Mouse (Mus musculus) gastrocnemius, postnatal 4 days (tissue): ENCODE measurements around the gene Ip6k3. TPM values are rescaled to one million over a fixed set of nuclear protein-coding genes. Genes with fewer than 3 reads are reported as not detected.

Source experiments
- DNase-seq, 2 experiments: peaks; one replicate each; pipeline ENCODE4 v3.0.0; 2021 to 2022; ENCODE audit warnings: low spot score in 2 of 2, mixed read lengths in 2 of 2
- total RNA-seq, 2 experiments: library from RNA; stranded (reverse); gene quantifications; 2 replicates each; pipeline ENCODE4 v1.2.3; 2021

Gene Ip6k3
- total RNA-seq, 2 experiments from 2014 or later: 40.2 to 50.7 TPM

DNA sequence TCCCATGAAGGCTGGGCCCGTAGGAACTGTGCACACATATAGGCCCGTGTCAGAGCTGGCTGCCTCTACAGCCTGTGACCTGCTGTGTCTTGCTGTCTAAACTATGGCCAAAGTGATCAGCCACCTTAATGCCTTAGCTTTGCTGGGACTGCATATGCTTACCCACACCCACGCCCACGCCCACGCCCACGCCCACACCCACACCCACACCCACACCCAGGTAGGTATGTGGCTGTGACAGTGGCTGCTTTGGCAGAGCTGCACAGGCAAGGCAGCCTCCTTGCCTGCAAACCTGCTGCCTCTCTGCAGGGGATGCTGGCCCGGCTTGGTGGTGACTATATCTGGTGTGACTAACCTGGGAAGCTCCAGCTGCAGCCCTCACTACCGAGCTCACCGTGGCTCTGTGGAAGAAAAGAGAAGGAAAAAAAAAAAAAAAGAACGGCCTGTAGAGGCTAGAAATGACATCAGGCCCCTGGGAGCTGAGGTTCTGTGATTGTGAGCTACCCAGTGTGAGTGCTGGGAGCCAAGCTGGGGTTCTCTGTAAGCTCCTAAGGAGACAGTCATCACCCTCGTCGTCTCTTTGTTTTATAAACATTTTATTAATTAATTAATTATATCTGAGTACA is 16.2 kb upstream of the Ip6k3 start:
- DNase-seq: no peak

GRCm38 (mm10) chr17:27182401-27182800 is 14.8 kb upstream of the Ip6k3 start:
- no peak for DNase-seq

GRCm38 (mm10) chr17:27181666-27182065 is 14.1 kb upstream of the Ip6k3 start:
- peak in 1 of 2 experiments; percentile 59 for DNase-seq

- no peak for DNase-seq
Observed at GRCm38 (mm10) chr17:27179681-27180280, 12.2 kb upstream of the Ip6k3 start.

- no peak for DNase-seq
Observed at GRCm38 (mm10) chr17:27178427-27179177, 11.0 kb upstream of the Ip6k3 start.

DNA sequence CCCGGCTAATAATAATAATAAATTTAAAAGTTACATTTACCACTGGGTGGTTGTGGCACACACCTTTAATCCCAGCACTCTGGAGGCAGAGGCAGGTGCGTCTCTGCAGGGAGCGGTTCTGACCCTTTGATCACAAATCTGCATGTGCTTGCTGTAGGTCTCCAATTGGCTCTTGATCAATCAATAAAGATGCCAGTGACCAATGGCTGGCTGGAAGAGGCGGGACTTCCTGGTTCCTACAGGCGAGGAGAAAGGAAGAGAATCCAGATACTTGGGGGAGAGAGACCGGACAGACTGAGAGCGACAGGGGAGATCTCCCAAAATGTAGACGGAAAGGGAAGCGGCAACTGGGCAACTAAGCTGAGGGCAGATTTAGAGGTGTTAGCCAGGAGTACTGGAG is 10.4 kb upstream of the Ip6k3 start:
- DNase-seq: no peak

- DNase-seq: no peak
Observed at GRCm38 (mm10) chr17:27176754-27177153, 9.2 kb upstream of the Ip6k3 start.

DNA sequence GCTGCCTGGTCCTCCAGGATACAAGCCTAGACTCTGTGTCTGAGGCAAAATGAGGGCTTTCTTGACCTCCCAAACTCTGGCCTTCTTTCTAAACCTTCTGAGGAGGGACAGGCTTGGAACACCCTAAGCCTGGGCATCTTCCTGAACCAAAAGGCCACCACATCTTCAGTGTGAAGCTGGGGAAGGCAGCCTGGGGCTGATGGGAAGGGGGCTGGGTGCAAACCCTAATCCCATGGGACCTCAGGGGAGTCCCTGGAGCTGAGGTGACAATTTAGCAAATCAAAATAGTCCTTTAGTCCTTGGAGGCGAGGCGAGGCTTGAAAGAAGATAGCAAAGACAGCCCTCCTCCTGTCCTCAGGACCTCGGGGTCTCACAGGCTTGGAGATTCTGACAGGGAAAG is 8.7 kb upstream of the Ip6k3 start:
- no peak for DNase-seq

GRCm38 (mm10) chr17:27175196-27175874 is 7.7 kb upstream of the Ip6k3 start:
- no peak for DNase-seq

GRCm38 (mm10) chr17:27173715-27174114 is 6.1 kb upstream of the Ip6k3 start:
- DNase-seq: no peak

- DNase-seq: no peak
Observed at GRCm38 (mm10) chr17:27172459-27172858, 4.9 kb upstream of the Ip6k3 start.

DNA sequence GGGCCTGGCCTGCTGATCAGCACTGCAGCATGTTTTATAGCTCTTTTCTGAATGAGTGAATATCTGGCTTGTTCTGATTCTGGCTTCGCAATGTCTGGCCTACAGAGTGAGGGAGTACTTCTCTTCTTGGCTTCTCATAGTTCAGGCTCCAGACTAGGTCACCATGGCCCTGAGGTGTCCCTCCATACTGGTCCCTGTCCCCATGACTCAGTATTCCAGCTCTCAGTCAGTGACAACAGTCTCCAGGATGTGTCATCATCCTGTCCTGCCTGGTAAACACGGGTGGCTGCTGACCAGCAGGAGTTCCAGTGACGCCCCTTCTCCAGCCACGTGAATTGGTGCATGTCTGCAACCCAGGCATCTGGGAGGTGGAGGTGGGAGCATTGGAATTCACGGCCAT is 3.5 kb upstream of the Ip6k3 start:
- DNase-seq: no peak

DNA sequence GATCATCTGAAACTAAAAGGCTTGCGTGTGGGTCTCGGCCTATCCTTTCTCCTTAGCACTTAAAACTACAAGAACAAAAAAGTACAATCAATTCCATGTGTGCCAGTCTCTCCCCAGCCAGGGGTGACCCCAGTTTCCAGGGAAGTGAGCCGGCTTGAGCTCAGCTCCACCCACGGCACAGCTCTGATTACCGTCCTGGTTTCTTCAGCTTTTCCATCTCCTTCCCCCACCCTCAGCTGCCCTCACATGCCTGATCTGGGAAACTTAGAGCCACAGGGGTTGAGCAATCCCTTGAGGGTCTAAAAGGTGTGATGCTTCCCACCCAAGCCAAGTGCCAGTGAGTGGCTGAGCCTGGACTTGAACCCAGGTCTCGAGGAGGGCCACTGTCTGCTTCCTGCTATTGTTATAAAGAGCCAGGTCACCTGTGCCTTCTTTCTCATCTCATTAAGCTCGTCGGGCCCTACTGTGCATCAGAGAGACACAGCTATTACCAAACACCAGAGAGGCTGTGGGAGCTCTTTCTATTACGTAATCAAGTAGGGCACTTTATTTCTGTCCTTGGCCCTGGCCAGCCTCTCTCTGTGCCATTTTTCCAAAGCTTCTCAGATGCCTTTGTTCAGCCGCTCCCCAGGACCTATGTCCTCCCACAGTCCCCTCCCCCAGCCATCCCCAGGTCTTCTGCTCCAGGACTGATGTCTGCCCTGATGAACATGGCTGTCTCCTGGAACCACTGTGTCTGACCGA is 2.5 kb upstream of the Ip6k3 start:
- no peak for DNase-seq

DNA sequence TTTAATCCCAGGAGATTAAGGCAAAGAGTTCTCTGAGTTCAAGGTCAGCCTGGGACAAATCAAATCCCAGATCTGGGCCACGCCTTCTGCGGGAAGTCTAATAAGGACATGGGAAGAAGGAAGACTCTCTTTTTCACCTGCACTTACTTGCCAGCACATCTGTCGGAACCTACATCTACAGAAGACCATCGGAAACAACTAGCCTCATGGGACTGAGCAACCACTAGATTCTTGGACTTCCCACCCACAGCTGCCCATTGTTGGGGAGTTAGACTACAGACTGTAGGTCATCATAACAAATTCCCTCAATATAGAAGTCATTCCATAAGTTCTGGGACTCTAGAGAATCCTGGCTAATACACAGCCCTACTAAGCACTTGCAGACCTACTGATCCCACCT is 974 bp upstream of the Ip6k3 start:
- DNase-seq: no peak

GRCm38 (mm10) chr17:27166901-27167300 is 694 bp downstream of the Ip6k3 start:
- DNase-seq: no peak

DNA sequence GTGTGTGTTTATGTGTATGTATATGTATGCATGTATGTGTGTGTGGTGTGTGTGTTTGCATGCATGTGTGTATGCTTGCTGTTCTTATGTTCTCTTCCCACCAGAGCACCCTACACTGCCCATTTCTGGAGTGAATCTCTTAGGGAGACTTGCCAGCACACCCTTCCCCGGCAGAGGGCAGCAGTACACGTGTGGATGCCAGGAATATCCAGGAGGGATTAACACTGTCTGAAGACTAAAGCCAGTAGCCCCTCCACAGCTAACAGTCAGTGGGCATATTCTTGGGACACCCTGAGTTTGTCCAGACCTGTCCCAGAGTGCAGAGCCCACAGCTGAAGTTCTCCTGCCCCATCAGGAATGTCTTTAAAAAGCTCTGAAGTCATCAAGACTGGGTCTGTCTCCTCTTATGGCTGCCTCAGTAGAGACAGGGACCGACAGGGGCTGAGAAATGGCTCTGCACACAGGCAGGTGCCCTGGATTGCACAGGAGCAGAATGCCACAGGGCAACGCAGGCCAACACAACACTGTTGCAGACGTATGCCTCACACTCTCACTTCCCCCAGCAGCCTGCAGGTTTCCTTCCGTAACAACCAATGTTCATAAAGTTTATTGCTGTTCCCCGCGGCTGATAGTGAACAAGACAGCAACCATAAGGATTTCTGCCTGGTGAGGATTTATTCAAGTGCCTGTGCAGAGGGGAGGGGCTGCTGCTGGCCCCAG is 2.4 kb downstream of the Ip6k3 start:
- no peak for DNase-seq

DNA sequence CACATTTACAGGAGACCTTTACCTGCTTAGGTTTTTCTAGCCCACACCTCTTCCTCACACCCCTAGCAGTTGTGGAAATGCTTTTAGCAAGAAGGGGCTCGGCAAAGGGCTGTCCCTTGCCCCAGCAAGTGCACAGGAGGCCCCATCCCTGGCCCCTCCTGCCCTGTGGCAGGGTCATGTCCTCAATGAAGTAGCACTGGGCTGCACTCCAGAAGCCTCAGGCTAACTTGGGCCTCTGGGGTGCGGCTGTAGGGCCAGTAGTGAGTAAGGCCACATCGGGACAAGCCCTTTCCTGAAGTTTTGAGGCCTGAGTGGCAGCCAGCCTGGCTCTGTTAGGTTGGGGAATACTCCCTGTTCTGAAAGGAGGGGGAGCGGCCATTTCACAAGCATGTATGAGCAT is 6.7 kb downstream of the Ip6k3 start:
- peak in 1 of 2 experiments; percentile 60 for DNase-seq

GRCm38 (mm10) chr17:27159169-27159568 is 8.4 kb downstream of the Ip6k3 start:
- no peak for DNase-seq

DNA sequence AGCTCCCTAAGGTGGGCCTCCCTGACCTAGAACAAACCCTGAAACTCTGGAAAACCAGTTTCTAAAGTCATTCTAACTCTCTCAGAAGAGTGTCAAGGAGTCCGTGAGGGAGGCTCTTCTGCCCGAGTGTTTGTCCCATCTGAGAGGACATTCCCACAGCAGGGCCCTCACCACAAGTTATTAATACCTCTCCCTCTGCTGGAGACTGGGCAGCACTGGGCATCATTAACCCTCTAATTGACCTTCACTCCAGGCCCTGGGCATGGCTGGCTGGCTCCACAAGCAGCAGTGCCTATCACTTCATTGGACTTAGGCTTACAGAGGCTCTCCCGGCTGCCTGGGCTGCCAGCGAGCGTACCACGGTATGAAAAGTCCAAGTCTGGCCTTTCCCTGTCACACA is 9.2 kb downstream of the Ip6k3 start:
- DNase-seq: no peak

DNA sequence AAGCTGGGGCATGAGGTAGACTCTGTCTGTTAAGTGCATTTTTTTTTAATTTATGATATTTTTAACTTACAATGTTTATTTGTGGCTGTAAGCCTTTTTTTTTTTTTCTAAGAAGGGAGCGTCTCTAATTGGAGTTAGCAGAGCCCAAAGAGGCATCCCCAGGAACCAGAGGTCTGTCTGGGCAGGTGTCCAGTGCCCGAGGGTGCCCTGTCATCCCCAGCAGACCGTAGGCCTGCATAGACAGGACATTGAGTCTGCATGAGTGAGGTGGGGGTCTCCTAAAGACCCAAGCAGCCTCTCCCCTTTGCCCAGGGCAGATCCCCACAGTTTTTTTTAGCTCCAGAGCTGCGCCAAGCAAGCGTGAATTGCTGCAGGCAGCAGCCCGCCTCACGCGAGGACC is 11.8 kb downstream of the Ip6k3 start:
- no peak for DNase-seq

DNA sequence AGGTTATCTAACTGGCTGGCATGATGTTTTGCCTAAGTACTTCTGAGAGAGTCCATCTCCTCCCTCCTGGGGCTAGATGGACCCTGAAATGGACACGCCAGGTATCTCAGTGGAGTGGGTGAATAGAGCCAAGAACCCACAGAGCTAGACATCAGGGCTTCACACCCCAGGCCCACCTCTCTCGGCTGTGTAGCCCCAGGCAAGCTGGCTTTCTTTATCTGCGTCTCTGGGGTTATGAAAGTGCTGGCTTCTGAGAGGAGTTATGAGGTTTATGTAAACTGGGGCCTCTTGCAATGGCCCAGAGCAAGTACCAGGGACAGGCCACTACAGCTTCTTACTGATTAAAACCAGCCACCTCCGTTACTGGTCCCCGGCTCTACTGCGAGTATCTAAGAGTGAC is 12.7 kb downstream of the Ip6k3 start:
- DNase-seq: no peak
